Mouse (Mus musculus) hindbrain, embryonic 12.5 days (tissue): ENCODE measurements around the gene E2f2. TPM values are rescaled to one million over a fixed set of nuclear protein-coding genes. Genes with fewer than 3 reads are reported as not detected.

ENCODE experiments used
- ATAC-seq: fragments of 200-750 bp; cut with Nextera tagmentation; 2 replicates; pipeline ENCODE4 v1.8.0; 2017; ENCODE audit warnings: moderate TSS enrichment; ENCODE audit not compliant: low FRiP score
- H3K27ac ChIP-seq: fragments of 300-500 bp; sonication (generic); 2 replicates; pipeline ENCODE4 v1.5.1; 2016; ENCODE audit warnings: mild to moderate bottlenecking
- H3K27me3 ChIP-seq: fragments of 300-500 bp; sonication (generic); 2 replicates; pipeline ENCODE4 v1.6.1; 2016; ENCODE audit warnings: mild to moderate bottlenecking
- H3K36me3 ChIP-seq: fragments of 300-500 bp; sonication (generic); 2 replicates; pipeline ENCODE4 v1.6.1; 2016; ENCODE audit warnings: mild to moderate bottlenecking
- H3K4me1 ChIP-seq: fragments of 300-500 bp; sonication (generic); 2 replicates; pipeline ENCODE4 v1.6.1; 2016
- H3K4me2 ChIP-seq: fragments of 300-500 bp; sonication (generic); replicated peaks from 2 replicates; pipeline ENCODE4 v1.6.1; 2016; ENCODE audit warnings: mild to moderate bottlenecking
- H3K4me3 ChIP-seq: fragments of 300-500 bp; sonication (generic); 2 replicates; pipeline ENCODE4 v1.5.1; 2016; ENCODE audit warnings: mild to moderate bottlenecking
- H3K9ac ChIP-seq: fragments of 300-500 bp; sonication (generic); 2 replicates; pipeline ENCODE4 v1.6.1; 2016; ENCODE audit warnings: mild to moderate bottlenecking, moderate library complexity
- H3K9me3 ChIP-seq: fragments of 300-500 bp; sonication (generic); replicated peaks from 2 replicates; pipeline ENCODE4 v1.6.1; 2016; ENCODE audit warnings: mild to moderate bottlenecking
- WGBS: fragments of 180-500 bp; shearing (Covaris S2); methylation state at CpG from one replicate; pipeline ENCODE4 v1.1.7; 2016; 5-methylcytosine and 5-hydroxymethylcytosine counted together
- polyA plus RNA-seq: library from polyadenylated mRNA; unstranded; fragments of >200 nt; fragmentation: Nextera tagmentation; extraction: Ambion mirVana; gene quantifications from 2 replicates; pipeline ENCODE4 v1.2.1, GENCODE M21; 2016

E2f2 gene
- polyA plus RNA-seq, 1 experiment from 2014 or later, result 7.0 TPM

DNA sequence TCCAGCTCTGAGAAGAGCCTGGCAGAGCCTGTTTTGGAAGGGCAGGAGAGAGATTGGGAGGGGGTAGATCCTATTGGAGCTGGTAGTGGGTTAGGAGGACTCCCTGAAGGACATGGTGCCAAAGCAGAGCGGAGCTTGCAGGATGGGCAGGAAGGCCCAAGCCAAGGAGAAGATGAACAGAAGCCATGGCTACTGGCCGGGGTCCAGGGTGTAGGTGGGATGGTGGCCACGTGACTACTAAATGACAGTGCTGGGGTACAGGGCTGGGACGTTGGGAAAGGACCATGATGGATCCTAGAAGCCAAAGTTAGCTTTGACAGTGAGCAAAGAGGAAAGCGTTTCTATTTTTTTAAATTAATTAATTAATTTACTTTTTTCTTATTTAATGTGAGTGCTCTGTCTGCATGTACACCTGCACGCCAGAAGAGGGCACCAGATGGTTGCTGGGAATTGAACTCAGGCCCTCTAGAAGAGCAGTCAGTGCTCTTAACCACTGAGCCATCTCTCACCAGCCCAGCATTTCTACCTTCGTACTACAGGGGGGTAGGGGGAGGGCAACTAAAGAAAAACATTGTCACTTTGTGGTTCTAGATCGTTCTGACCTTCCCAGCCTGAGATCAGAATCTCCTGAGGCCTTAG lies 70.0 kb downstream of the E2f2 start:
- Histone ChIP-seq H3K9me3 (no peaks in the 10 kb centered on the region), H3K36me3 (0 out of 2 replicates have a peak, but pooled peaks cover 6% of the 10 kb centered on the region), H3K4me1 (peaks cover 24% of the 10 kb centered on the region), H3K4me3 (no peak overlapping the region), H3K27ac (no peak overlapping the region), H3K9ac (no peak overlapping the region), H3K4me2 (no peak overlapping the region), H3K27me3 (peaks cover 63% of the 10 kb centered on the region)
- whole genome bisulfite sequencing, result 47% methylated on average over 8 of the region's 8 CpGs
- ATAC-seq, result no peak

DNA sequence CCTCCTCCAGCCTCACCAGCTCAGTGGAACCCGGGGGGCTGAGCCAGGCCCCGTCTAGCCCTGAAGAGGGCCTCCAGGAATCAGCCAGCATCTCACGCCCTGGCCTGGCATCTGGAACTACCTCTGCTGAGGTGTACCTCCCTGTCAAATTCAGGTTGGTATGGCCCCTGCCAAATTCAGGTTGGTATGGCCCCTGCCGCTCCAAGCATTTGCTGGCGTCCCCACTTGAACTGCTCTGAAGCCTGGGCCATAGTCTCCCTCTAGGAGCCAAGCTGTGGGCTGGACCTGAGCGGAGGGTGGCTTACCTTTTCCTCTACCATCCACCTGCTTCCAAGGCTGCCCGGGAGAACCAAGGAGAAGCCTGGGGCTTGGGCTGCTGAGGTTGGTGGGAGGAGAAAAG lies 70.5 kb downstream of the E2f2 start:
- no peak overlapping the region for H3K4me2 ChIP-seq
- WGBS, result 80% methylated on average over 7 of the region's 7 CpGs
- H3K36me3 ChIP-seq, result 0 out of 2 replicates have a peak, but pooled peaks cover 6% of the 10 kb centered on the region
- no peak overlapping the region for H3K9ac ChIP-seq
- peaks cover 63% of the 10 kb centered on the region for H3K27me3 ChIP-seq
- no peak overlapping the region; the same call in 1 of the 2 replicates for H3K27ac ChIP-seq
- no peak for ATAC-seq
- peaks cover 29% of the 10 kb centered on the region for H3K4me1 ChIP-seq
- H3K9me3 ChIP-seq, result no peaks in the 10 kb centered on the region
- H3K4me3 ChIP-seq, result no peak overlapping the region

DNA sequence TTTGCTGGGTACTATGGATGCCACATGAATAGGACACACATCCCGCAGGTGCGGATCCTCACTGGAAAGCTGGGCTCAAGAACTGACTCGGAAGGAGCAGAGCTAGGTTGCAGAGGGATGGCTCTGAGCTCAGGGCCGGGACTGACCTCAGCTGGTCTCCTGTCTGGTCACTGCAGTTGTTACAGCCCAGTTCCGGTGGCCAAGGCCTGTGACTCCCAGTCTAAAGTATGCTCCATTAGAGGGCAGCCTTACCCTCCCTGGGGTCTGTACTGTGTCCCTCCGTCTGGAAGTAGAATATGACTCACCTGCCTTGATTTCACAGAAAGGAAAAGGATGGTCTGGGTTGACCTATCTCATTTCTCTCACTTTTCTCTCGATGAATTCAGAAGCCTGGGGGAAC lies 72.0 kb downstream of the E2f2 start:
- peaks cover 63% of the 10 kb centered on the region for H3K27me3 ChIP-seq
- H3K27ac ChIP-seq, result no peak overlapping the region
- no peak overlapping the region for H3K4me3 ChIP-seq
- H3K4me1 ChIP-seq, result peaks cover 36% of the 10 kb centered on the region
- H3K9ac ChIP-seq, result no peak overlapping the region
- 0 out of 2 replicates have a peak, but pooled peaks cover 6% of the 10 kb centered on the region for H3K36me3 ChIP-seq
- 76% methylated on average over 7 of the region's 7 CpGs for WGBS
- H3K4me2 ChIP-seq, result no peak overlapping the region
- no peaks in the 10 kb centered on the region for H3K9me3 ChIP-seq
- ATAC-seq, result no peak

Other genes with a start within 250 kb of the E2f2 start
- 55.6 and 60.2 TPM in 2 replicates for gene Hmgcl, start 225.9 kb upstream of the E2f2 start, polyA plus RNA-seq
- gene Gale, start 208.7 kb upstream of the E2f2 start, polyA plus RNA-seq, result 35.3 and 35.5 TPM in 2 replicates
- 153 and 167 TPM in 2 replicates for gene Lypla2, start 199.8 kb upstream of the E2f2 start, polyA plus RNA-seq
- 58.3 and 59.8 TPM in 2 replicates for gene Pithd1, start 185.1 kb upstream of the E2f2 start, polyA plus RNA-seq
- gene Eloa, start 150.6 kb upstream of the E2f2 start, polyA plus RNA-seq, result 36.5 and 41.5 TPM in 2 replicates
- 277 and 292 TPM in 2 replicates for gene Rpl11, start 119.0 kb upstream of the E2f2 start, polyA plus RNA-seq
- 372 and 426 TPM in 2 replicates for gene Id3, start 28.9 kb upstream of the E2f2 start, polyA plus RNA-seq
- gene Asap3, start 34.0 kb downstream of the E2f2 start, polyA plus RNA-seq, result 11.6 and 11.8 TPM in 2 replicates
- 5.0 and 7.2 TPM in 2 replicates for gene Tcea3, start 75.3 kb downstream of the E2f2 start, polyA plus RNA-seq
- 42.4 and 42.6 TPM in 2 replicates for gene Zfp46, start 112.3 kb downstream of the E2f2 start, polyA plus RNA-seq
- gene Hnrnpr, start 138.5 kb downstream of the E2f2 start, polyA plus RNA-seq, result 219 and 236 TPM in 2 replicates